Mouse (Mus musculus) liver, postnatal 0 days (tissue): Measurements from ENCODE around the gene Ppp1r16b.

Experiments
- CTCF ChIP-seq: sonication (generic); IDR thresholded peaks from 2 replicates; pipeline ENCODE4 v1.5.1; 2016; ENCODE audit warnings: antibody characterized with exemption, low read depth
- EP300 ChIP-seq: IDR thresholded peaks from 2 replicates; pipeline ENCODE4 v1.6.1; 2016; ENCODE audit warnings: antibody characterized with exemption, low read depth, mild to moderate bottlenecking

- TF ChIP-seq CTCF (no peak), EP300 (no peak)
These were observed 22.6 kb downstream of the Ppp1r16b start for GRCm38 (mm10) chr2:158687804-158688241.
